Mouse (Mus musculus) liver, embryonic 11.5 days (tissue): Measurements from ENCODE around the gene Gtsf1. TPM values are rescaled to one million over a fixed set of nuclear protein-coding genes. Genes with fewer than 3 reads are reported as not detected.

ENCODE experiments used
- ATAC-seq: fragments of 200-750 bp; cut with Nextera tagmentation; replicated peaks from 2 replicates; pipeline ENCODE4 v1.8.0; 2017; ENCODE audit warnings: moderate number of reproducible peaks, mild to moderate bottlenecking, moderate TSS enrichment, moderate library complexity; ENCODE audit not compliant: low FRiP score
- DNase-seq: peaks from one replicate; pipeline ENCODE4 v3.0.0-alpha.2; 2017; ENCODE audit warnings: low spot score
- H3K27ac ChIP-seq: fragments of 300-500 bp; sonication (generic); 2 replicates; pipeline ENCODE4 v1.5.1; 2014; ENCODE audit warnings: mild to moderate bottlenecking, low read depth, low read length, control low read depth
- H3K27me3 ChIP-seq: fragments of 300-500 bp; sonication (generic); replicated peaks from 2 replicates; pipeline ENCODE4 v1.6.1; 2014; ENCODE audit warnings: low read length, mixed read lengths; ENCODE audit not compliant: control insufficient read depth, insufficient read depth
- H3K36me3 ChIP-seq: fragments of 300-500 bp; sonication (generic); 2 replicates; pipeline ENCODE4 v1.6.1; 2014; ENCODE audit warnings: mild to moderate bottlenecking, low read length, moderate library complexity, mixed read lengths; ENCODE audit not compliant: control insufficient read depth, insufficient read depth
- H3K4me1 ChIP-seq: fragments of 300-500 bp; sonication (generic); replicated peaks from 2 replicates; pipeline ENCODE4 v1.6.1; 2014; ENCODE audit warnings: low read length, mixed read lengths; ENCODE audit not compliant: control insufficient read depth, insufficient read depth
- H3K4me2 ChIP-seq: fragments of 300-500 bp; sonication (generic); 2 replicates; pipeline ENCODE4 v1.6.1; 2014; ENCODE audit warnings: mild to moderate bottlenecking, control low read depth, moderate library complexity
- H3K4me3 ChIP-seq: fragments of 300-500 bp; sonication (generic); 2 replicates; pipeline ENCODE4 v1.5.1; 2014; ENCODE audit warnings: low read depth, low read length, control low read depth
- H3K9ac ChIP-seq: fragments of 300-500 bp; sonication (generic); 2 replicates; pipeline ENCODE4 v1.6.1; 2014; ENCODE audit warnings: low read depth, low read length, control low read depth
- H3K9me3 ChIP-seq: fragments of 300-500 bp; sonication (generic); 2 replicates; pipeline ENCODE4 v1.6.1; 2016; ENCODE audit warnings: low read length, inconsistent platforms, mixed read lengths; ENCODE audit not compliant: control insufficient read depth
- WGBS: fragments of 180-500 bp; shearing (Covaris S2); extraction: QIAGEN DNeasy Blood & Tissue Kit; methylation state at CpG from one replicate; pipeline ENCODE4 v1.1.7; 2014; 5-methylcytosine and 5-hydroxymethylcytosine counted together
- polyA plus RNA-seq: library from polyadenylated mRNA; unstranded; fragments of >200 nt; fragmentation: Nextera tagmentation; extraction: Ambion mirVana; gene quantifications from 2 replicates; pipeline ENCODE4 v1.2.1, GENCODE M21; 2014

Gene Gtsf1
- polyA plus RNA-seq, 1 experiment from 2014 or later: not detected

DNA sequence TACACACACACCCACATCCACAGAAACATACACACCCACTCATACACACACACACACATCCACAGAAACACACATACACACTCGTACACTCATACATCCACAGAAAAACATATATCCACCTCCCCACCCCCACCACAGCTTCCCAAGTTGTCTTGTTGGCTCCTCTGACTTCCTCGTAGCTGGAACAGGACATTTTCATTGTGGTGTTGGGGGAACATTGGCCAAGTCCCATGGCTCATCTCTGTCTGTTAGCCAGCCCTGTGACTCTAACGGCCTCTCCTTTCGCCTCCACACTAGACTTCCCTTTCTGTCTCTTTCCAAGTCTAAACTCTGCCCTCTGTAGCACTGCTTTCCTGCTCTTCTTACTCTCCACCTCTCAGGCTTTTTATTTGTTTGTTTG, 72.5 kb downstream of the Gtsf1 start:
- ATAC-seq (no peak), DNase-seq (no peak)
- 74% methylated on average over 4 of the region's 4 CpGs for WGBS
- Histone ChIP-seq H3K4me3 (no peak overlapping the region), H3K36me3 (peaks cover 24% of the 10 kb centered on the region), H3K27me3 (no peaks in the 10 kb centered on the region), H3K27ac (no peak overlapping the region), H3K4me1 (peaks cover 30% of the 10 kb centered on the region), H3K9ac (no peak overlapping the region), H3K4me2 (no peak overlapping the region), H3K9me3 (no peaks in the 10 kb centered on the region)

DNA sequence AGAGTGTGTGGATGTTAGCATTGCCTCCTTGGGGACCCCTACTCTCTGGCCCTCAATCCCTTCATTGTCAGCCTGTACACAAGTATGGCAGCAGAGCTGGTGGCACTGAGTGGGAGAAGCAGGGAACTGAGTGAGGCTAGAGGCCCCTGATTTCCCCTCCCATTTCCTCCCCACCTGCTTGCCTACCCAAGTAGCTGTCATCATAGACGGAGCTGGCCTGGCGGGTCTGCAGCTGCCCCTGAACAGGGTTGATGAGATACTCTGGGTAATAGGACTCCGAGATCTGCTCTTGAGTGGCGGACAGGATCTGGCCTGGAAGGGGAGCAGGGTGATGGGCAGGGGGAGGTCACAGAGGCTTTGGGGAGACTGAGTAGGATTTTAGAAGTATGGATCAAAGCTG, 74.1 kb downstream of the Gtsf1 start:
- DNase-seq: no peak
- 76% methylated on average over 4 of the region's 4 CpGs for WGBS
- Histone ChIP-seq H3K27me3 (no peaks in the 10 kb centered on the region), H3K4me2 (no peak overlapping the region), H3K4me3 (no peak overlapping the region), H3K36me3 (peaks cover 33% of the 10 kb centered on the region), H3K9ac (no peak overlapping the region), H3K4me1 (peaks cover 19% of the 10 kb centered on the region), H3K27ac (no peak overlapping the region), H3K9me3 (no peaks in the 10 kb centered on the region)
- ATAC-seq: no peak

DNA sequence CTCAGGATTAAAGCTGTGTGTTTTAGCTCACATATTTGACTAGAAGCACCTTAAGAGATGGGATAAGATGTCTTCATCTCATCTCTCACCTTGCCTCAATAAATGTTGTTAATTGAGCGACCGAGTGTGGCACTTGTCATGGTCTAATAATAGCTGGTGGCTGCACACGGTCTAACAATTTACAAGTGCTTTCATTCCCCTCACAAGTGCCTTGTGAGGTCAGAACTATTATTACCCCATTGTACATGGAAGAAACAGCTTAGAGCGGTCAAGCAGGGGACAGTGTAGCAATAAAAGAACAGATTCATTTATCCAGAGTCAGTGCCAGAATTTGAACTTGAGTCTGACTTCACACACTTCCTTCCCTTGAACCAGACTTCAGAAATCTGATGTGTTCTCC, 74.8 kb downstream of the Gtsf1 start:
- H3K9me3 ChIP-seq: no peaks in the 10 kb centered on the region
- H3K27me3 ChIP-seq: no peaks in the 10 kb centered on the region
- 90% methylated on average over 4 of the region's 4 CpGs for WGBS
- peaks cover 39% of the 10 kb centered on the region for H3K36me3 ChIP-seq
- no peak for ATAC-seq
- H3K4me2 ChIP-seq: no peak overlapping the region
- H3K9ac ChIP-seq: no peak overlapping the region
- peaks cover 18% of the 10 kb centered on the region for H3K4me1 ChIP-seq
- no peak for DNase-seq
- no peak overlapping the region for H3K27ac ChIP-seq
- H3K4me3 ChIP-seq: no peak overlapping the region

DNA sequence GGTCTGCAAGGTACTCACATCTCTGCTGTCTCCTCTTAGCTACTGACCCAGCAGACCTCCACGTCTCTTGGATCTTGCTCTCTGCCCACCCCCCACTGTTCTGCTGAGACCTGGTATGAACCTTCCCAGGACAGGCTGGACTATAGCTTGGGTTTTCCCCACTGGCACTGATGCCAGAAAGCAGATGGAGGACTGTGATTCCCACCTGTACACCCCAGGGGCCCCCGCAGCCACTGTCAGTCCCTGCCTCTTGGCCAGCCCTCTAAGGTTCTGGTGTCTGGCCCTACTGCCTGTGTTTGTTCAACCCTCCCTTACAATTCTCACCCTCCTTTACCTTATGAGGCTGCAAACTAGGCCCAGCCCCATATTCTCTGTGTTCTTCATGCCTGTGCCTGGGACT, 75.6 kb downstream of the Gtsf1 start:
- Histone ChIP-seq H3K36me3 (peaks cover 46% of the 10 kb centered on the region), H3K9me3 (no peaks in the 10 kb centered on the region), H3K4me1 (peaks cover 18% of the 10 kb centered on the region), H3K27me3 (no peaks in the 10 kb centered on the region), H3K4me2 (no peak overlapping the region), H3K27ac (no peak overlapping the region), H3K4me3 (no peak overlapping the region), H3K9ac (no peak overlapping the region)
- ATAC-seq (no peak), DNase-seq (no peak)
- WGBS: 93% methylated on average over 2 of the region's 2 CpGs

DNA sequence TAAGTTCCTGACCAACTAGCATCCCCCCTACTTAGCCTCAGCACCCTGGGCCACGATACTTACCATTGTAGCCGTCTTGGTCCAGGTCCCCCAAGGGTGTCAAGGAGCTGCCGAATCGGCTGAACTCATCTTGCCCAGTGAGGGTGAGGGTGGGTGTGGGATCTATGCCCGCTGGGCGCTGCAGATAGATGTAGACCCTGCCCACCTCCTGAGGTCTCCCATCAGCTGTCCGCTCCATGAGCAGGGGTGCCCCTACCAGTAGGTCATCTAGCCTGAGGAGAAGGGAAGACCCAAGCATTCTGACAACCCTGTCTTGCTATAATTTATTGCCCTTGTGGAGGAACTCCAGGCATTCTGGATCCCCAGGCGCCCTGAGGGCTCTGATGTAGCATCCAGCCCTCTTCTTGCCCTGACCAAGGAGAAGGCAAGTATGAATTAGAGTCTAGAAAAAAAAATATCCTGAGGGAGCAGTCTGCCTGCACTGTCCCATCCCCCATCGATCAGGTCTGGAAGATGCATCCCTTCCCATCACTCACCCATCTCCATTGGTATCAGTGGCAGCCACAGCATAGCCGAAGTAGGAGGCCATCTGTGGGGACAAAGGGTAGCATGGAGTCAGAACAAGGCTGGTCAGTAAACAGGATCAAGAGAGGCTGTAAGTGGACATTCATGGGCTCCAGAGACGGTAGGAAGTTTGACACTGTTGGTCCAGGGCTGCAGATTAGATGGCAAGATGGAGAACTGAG, 76.6 kb downstream of the Gtsf1 start:
- Histone ChIP-seq H3K9ac (no peak overlapping the region), H3K27me3 (no peaks in the 10 kb centered on the region), H3K4me3 (no peak overlapping the region), H3K27ac (no peak overlapping the region), H3K9me3 (no peaks in the 10 kb centered on the region), H3K36me3 (peaks cover 56% of the 10 kb centered on the region), H3K4me1 (peaks cover 10% of the 10 kb centered on the region), H3K4me2 (no peak overlapping the region)
- DNase-seq (no peak), ATAC-seq (no peak)
- WGBS: 94% methylated on average over 11 of the region's 11 CpGs

DNA sequence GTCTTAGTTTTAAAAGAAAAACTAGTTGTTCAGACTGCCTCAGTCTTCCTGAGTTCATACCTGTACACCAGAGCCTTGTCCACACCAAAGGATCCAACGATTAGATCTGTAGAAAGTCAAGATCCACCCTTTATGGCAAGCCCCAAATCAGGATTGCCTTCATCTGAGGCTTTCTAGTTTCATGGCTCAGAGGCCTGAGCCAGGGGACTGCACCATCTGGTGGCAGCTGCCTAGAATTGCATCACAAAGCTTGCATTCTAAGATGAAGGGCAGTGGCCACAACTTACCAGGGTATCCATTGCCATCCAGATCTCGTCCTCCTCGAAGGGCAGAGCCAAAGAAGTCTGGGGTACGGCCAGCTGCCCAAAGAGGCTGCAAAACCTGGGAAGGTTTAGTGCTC, 77.4 kb downstream of the Gtsf1 start:
- peaks cover 2% of the 10 kb centered on the region; the same call in 1 of the 2 replicates for H3K4me1 ChIP-seq
- no peaks in the 10 kb centered on the region for H3K9me3 ChIP-seq
- ATAC-seq (peak; percentile 55), DNase-seq (no peak)
- WGBS: 46% methylated on average over 4 of the region's 4 CpGs
- H3K27me3 ChIP-seq: no peaks in the 10 kb centered on the region
- H3K9ac ChIP-seq: no peak overlapping the region
- no peak overlapping the region for H3K4me3 ChIP-seq
- H3K4me2 ChIP-seq: no peak overlapping the region
- no peak overlapping the region for H3K27ac ChIP-seq
- H3K36me3 ChIP-seq: peaks cover 57% of the 10 kb centered on the region

Other genes with a start within 250 kb of the Gtsf1 start
- 116 and 126 TPM in 2 replicates for gene Cbx5, start 190.7 kb downstream of the Gtsf1 start, polyA plus RNA-seq
- gene Hnrnpa1, start 190.0 kb downstream of the Gtsf1 start, polyA plus RNA-seq: 917 and 938 TPM in 2 replicates
- 94.1 and 108 TPM in 2 replicates for gene Nfe2, start 172.1 kb downstream of the Gtsf1 start, polyA plus RNA-seq
- gene Copz1, start 157.8 kb downstream of the Gtsf1 start, polyA plus RNA-seq: 298 and 328 TPM in 2 replicates
- 0.49 and 0.78 TPM in 2 replicates for gene Gpr84, start 119.9 kb downstream of the Gtsf1 start, polyA plus RNA-seq
- gene Zfp385a, start 90.4 kb downstream of the Gtsf1 start, polyA plus RNA-seq: 23.2 and 24.8 TPM in 2 replicates
- gene Itga5, start 63.7 kb downstream of the Gtsf1 start, polyA plus RNA-seq: 35.4 and 35.7 TPM in 2 replicates
- not detected in 2 replicates for gene Gtsf2, start 18.0 kb upstream of the Gtsf1 start, polyA plus RNA-seq
- gene Nckap1l, start 23.3 kb upstream of the Gtsf1 start, polyA plus RNA-seq: 11.2 and 12.7 TPM in 2 replicates
- gene Pde1b, start 72.6 kb upstream of the Gtsf1 start, polyA plus RNA-seq: 0.87 and 1.1 TPM in 2 replicates
- 2.1 and 2.6 TPM in 2 replicates for gene Ppp1r1a, start 107.5 kb upstream of the Gtsf1 start, polyA plus RNA-seq
- not detected in 2 replicates for gene Glycam1, start 134.6 kb upstream of the Gtsf1 start, polyA plus RNA-seq